Mouse (Mus musculus) midbrain, embryonic 11.5 days (tissue): ENCODE measurements around the gene Tex37. TPM values are rescaled to one million over a fixed set of nuclear protein-coding genes. Genes with fewer than 3 reads are reported as not detected.

Experiments used
- ATAC-seq: fragments of 200-750 bp; cut with Nextera tagmentation; 2 replicates; pipeline ENCODE4 v1.8.0; 2017; ENCODE audit warnings: moderate TSS enrichment, moderate library complexity; ENCODE audit not compliant: low FRiP score
- DNase-seq: peaks from one replicate; pipeline ENCODE4 v3.0.0; 2015; ENCODE audit warnings: low spot score; ENCODE audit errors: missing footprints
- H3K27ac ChIP-seq: fragments of 300-500 bp; sonication (generic); 2 replicates; pipeline ENCODE4 v1.5.1; 2014; ENCODE audit warnings: low read depth, low read length
- H3K27me3 ChIP-seq: fragments of 300-500 bp; sonication (generic); 2 replicates; pipeline ENCODE4 v1.6.1; 2014; ENCODE audit warnings: mild to moderate bottlenecking, low read length, moderate library complexity, mixed read lengths; ENCODE audit not compliant: control insufficient read depth, insufficient read depth
- H3K36me3 ChIP-seq: fragments of 300-500 bp; sonication (generic); 2 replicates; pipeline ENCODE4 v1.6.1; 2014; ENCODE audit warnings: mild to moderate bottlenecking, low read length, moderate library complexity, mixed read lengths; ENCODE audit not compliant: control insufficient read depth, insufficient read depth
- H3K4me1 ChIP-seq: fragments of 300-500 bp; sonication (generic); 2 replicates; pipeline ENCODE4 v1.6.1; 2014; ENCODE audit warnings: low read length; ENCODE audit not compliant: control insufficient read depth, insufficient read depth
- H3K4me2 ChIP-seq: fragments of 300-500 bp; sonication (generic); 2 replicates; pipeline ENCODE4 v1.6.1; 2014; ENCODE audit warnings: mild to moderate bottlenecking, moderate library complexity
- H3K4me3 ChIP-seq: fragments of 300-500 bp; sonication (generic); 2 replicates; pipeline ENCODE4 v1.5.1; 2014; ENCODE audit warnings: low read depth, low read length
- H3K9ac ChIP-seq: fragments of 300-500 bp; sonication (generic); 2 replicates; pipeline ENCODE4 v1.6.1; 2014; ENCODE audit warnings: low read length
- H3K9me3 ChIP-seq: fragments of 300-500 bp; sonication (generic); 2 replicates; pipeline ENCODE4 v1.6.1; 2016; ENCODE audit warnings: low read length; ENCODE audit not compliant: control insufficient read depth
- WGBS: fragments of 180-500 bp; shearing (Covaris S2); extraction: QIAGEN DNeasy Blood & Tissue Kit; methylation state at CpG from one replicate; pipeline ENCODE4 v1.1.7; 2014; 5-methylcytosine and 5-hydroxymethylcytosine counted together
- polyA plus RNA-seq: library from polyadenylated mRNA; unstranded; fragments of >200 nt; fragmentation: Nextera tagmentation; extraction: Ambion mirVana; gene quantifications from 2 replicates; pipeline ENCODE4 v1.2.1, GENCODE M21; 2014

The Tex37 gene
- not detected in 2 replicates for polyA plus RNA-seq

- no peak for DNase-seq
- Histone ChIP-seq H3K4me3 (no peak within 1 kb of the TSS), H3K36me3 (no peaks in the 10 kb centered on the region), H3K4me1 (peaks cover 7% of the 10 kb centered on the region; the same call in 1 of the 2 replicates), H3K4me2 (no peak within 1 kb of the TSS), H3K9ac (no peak within 1 kb of the TSS), H3K9me3 (no peaks in the 10 kb centered on the region), H3K27me3 (no peaks in the 10 kb centered on the region), H3K27ac (no peak within 1 kb of the TSS)
- no peak for ATAC-seq
- WGBS: 86% methylated on average over 3 of the region's 3 CpGs
These were observed at the start of gene Tex37 for GRCm38 (mm10) chr6:70918827-70919226. Tex37 (minus strand) TSS chr6:70918927.

DNA sequence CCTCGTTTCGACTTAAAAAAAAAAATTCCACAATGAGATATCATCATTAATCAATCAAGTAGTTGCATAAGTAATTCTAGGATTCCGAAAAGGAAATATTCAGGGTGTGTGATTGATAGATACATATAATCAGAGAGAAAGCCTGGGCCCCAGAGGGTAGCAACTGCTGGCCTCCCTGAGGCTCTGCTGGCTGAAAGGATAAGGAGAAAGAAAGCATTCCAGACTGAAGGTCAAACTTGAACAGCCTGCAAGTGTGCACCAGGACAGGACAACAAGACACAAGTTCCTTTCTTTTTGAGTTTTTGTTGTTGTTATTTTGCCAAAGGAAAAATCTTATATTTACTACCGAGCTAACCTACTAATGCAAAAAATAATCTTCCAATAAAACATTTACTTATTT is 49.6 kb upstream of the Tex37 start:
- Histone ChIP-seq H3K27ac (no peak overlapping the region), H3K4me3 (no peak overlapping the region), H3K27me3 (peaks cover 3% of the 10 kb centered on the region; the same call in 1 of the 2 replicates), H3K9me3 (no peaks in the 10 kb centered on the region), H3K4me2 (no peak overlapping the region), H3K4me1 (peaks cover 6% of the 10 kb centered on the region), H3K36me3 (no peaks in the 10 kb centered on the region), H3K9ac (no peak overlapping the region)
- DNase-seq (no peak), ATAC-seq (no peak)
- 76% methylated on average over 4 of the region's 4 CpGs for WGBS

DNA sequence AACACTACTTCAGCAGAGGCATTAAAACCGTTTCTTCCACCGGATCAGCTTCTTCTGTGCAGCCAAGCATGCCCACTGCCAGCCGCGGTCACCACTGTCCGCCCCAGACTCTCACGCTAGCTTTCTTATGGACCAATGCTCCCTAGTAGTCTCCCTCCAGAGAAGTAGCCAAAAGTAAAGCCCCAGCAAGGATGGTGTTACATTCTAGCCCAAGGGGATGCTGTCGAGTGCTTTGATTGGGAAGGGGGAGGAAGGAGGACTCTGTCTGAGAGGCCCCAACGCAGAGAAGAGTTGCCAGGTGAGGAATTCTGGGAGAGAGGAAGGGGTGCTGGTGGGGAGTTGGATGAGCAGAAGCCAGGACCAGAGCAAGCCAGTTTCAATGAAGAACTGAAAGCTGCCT is 48.7 kb upstream of the Tex37 start:
- peak overlapping the region; percentile 37 for H3K4me2 ChIP-seq
- H3K9ac ChIP-seq: peak overlapping the region; percentile 29; the same call in 1 of the 2 replicates
- H3K36me3 ChIP-seq: no peaks in the 10 kb centered on the region
- no peaks in the 10 kb centered on the region for H3K9me3 ChIP-seq
- ATAC-seq: peak; percentile 33; the same call in 1 of the 2 replicates
- H3K4me1 ChIP-seq: peaks cover 6% of the 10 kb centered on the region
- 2% methylated on average over 8 of the region's 8 CpGs for WGBS
- no peak overlapping the region; the same call in 1 of the 2 replicates for H3K4me3 ChIP-seq
- peak; percentile 90 for DNase-seq
- H3K27me3 ChIP-seq: peaks cover 3% of the 10 kb centered on the region; the same call in 1 of the 2 replicates
- no peak overlapping the region for H3K27ac ChIP-seq

GRCm38 (mm10) chr6:70965694-70966093 is 47.0 kb upstream of the Tex37 start:
- no peak overlapping the region for H3K27ac ChIP-seq
- H3K27me3 ChIP-seq: peaks cover 5% of the 10 kb centered on the region
- no peaks in the 10 kb centered on the region for H3K9me3 ChIP-seq
- DNase-seq (no peak), ATAC-seq (no peak)
- H3K4me2 ChIP-seq: no peak overlapping the region
- peaks cover 6% of the 10 kb centered on the region for H3K4me1 ChIP-seq
- H3K4me3 ChIP-seq: no peak overlapping the region
- 30% methylated on average over 7 of the region's 7 CpGs for WGBS
- H3K36me3 ChIP-seq: no peaks in the 10 kb centered on the region
- no peak overlapping the region for H3K9ac ChIP-seq

- Histone ChIP-seq H3K27ac (no peak overlapping the region), H3K4me2 (no peak overlapping the region), H3K4me3 (no peak overlapping the region), H3K36me3 (no peaks in the 10 kb centered on the region), H3K9me3 (no peaks in the 10 kb centered on the region), H3K9ac (no peak overlapping the region), H3K4me1 (peaks cover 6% of the 10 kb centered on the region), H3K27me3 (peaks cover 10% of the 10 kb centered on the region)
- 20% methylated on average over 6 of the region's 6 CpGs for WGBS
- no peak for ATAC-seq
- no peak for DNase-seq
These were observed 45.5 kb upstream of the Tex37 start for GRCm38 (mm10) chr6:70964116-70964830.

DNA sequence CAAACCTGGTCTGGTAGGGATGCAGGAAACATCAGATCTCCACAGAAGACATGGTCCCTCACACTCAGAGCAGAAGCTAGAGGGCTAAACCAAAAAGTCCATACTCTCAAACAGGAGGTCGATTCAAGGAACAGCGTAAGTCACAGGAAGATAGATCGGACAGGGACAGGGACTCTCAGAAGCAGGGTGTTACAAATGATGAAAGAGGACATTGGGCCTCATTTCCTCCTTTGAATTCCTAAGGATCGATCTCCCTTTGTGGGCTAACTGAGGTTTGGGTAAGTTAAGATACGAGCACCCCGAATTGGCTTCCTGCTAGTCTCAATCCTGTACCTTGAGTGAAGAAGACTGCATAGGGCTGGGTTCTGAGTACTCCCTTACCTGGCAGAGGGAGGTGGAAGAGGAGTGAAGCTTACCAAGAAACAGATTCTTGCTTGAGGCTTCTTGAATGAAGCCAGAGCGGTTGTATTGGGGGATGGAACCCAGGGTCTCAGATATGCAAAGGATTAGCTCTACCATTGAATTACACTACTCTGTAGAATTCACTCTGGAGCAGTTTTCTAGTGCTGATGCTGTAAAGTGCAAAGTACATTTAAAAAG is 38.7 kb upstream of the Tex37 start:
- peaks cover 68% of the 10 kb centered on the region for H3K27me3 ChIP-seq
- H3K9ac ChIP-seq: no peak overlapping the region
- no peaks in the 10 kb centered on the region for H3K9me3 ChIP-seq
- no peak overlapping the region for H3K27ac ChIP-seq
- H3K4me1 ChIP-seq: peaks cover 11% of the 10 kb centered on the region
- peak overlapping the region; percentile 46; the same call in 1 of the 2 replicates for H3K4me3 ChIP-seq
- no peak overlapping the region; the same call in 1 of the 2 replicates for H3K4me2 ChIP-seq
- 7% methylated on average over 7 of the region's 7 CpGs for WGBS
- H3K36me3 ChIP-seq: no peaks in the 10 kb centered on the region
- DNase-seq: peak; percentile 91
- ATAC-seq: no peak

GRCm38 (mm10) chr6:70956936-70957335 is 38.2 kb upstream of the Tex37 start:
- Histone ChIP-seq H3K36me3 (no peaks in the 10 kb centered on the region), H3K27ac (no peak overlapping the region), H3K9ac (no peak overlapping the region), H3K9me3 (no peaks in the 10 kb centered on the region), H3K4me1 (peaks cover 11% of the 10 kb centered on the region), H3K4me3 (peak overlapping the region; percentile 46), H3K4me2 (peak overlapping the region; percentile 85), H3K27me3 (peaks cover 68% of the 10 kb centered on the region)
- under 1% methylated on average over 34 of the region's 34 CpGs for WGBS
- DNase-seq: no peak
- peak; percentile 45 for ATAC-seq

DNA sequence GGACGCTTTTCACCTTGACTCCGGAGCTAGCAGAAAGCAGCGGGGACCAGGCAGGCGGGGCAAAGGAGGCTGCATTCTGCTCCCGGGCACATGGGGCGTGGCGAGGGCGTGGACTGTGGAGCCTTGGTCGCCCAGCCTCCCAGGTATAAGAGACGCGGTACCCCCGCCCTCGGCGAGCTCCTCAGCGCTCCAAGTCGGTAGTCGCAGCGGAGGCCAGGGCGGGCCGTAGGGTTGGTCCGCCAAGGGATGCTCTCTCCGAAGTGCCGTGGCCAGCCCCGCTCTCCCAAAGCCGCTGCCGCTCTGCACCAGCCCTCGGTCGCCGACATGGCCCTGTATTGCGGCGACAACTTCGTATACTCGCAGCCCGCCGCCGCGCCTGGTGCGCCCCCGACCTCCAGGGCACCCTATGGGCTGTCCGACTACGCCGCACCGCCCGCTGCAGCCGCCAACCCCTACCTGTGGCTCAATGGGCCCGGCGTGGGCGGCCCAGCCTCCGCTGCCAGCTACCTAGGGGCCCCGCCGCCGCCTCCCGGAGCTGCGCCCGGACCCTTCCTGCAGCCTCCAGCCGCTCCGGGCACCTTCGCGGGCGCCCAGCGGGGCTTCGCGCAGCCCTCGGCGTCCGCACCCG is 37.7 kb upstream of the Tex37 start, which contains the start of gene Foxi3:
TSS of gene Foxi3 (plus strand) at position 247 of the 628 bp plus-strand sequence.
- Histone ChIP-seq H3K4me2 (peak within 1 kb of the TSS; percentile 85), H3K27ac (no peak within 1 kb of the TSS), H3K9me3 (no peaks in the 10 kb centered on the region), H3K27me3 (peaks cover 68% of the 10 kb centered on the region), H3K36me3 (no peaks in the 10 kb centered on the region), H3K4me3 (peak within 1 kb of the TSS; percentile 46), H3K9ac (no peak within 1 kb of the TSS), H3K4me1 (peaks cover 11% of the 10 kb centered on the region)
- DNase-seq (no peak), ATAC-seq (peak; percentile 70)
- WGBS: under 1% methylated on average over 65 of the region's 67 CpGs

GRCm38 (mm10) chr6:70955841-70956240 is 37.1 kb upstream of the Tex37 start:
- Histone ChIP-seq H3K9ac (no peak overlapping the region), H3K27me3 (peaks cover 68% of the 10 kb centered on the region), H3K4me2 (peak overlapping the region; percentile 85), H3K36me3 (no peaks in the 10 kb centered on the region), H3K4me1 (peaks cover 11% of the 10 kb centered on the region), H3K9me3 (no peaks in the 10 kb centered on the region), H3K4me3 (peak overlapping the region; percentile 46), H3K27ac (no peak overlapping the region)
- WGBS: 1% methylated on average over 12 of the region's 12 CpGs
- ATAC-seq (no peak), DNase-seq (peak; percentile 95)
